Mouse (Mus musculus) limb, embryonic 14.5 days (tissue): ENCODE results near the gene Zfp385b. TPM values are rescaled to one million over a fixed set of nuclear protein-coding genes. Genes with fewer than 3 reads are reported as not detected.

Source experiments
- ATAC-seq: fragments of 200-750 bp; cut with Nextera tagmentation; 2 replicates; pipeline ENCODE4 v1.8.0; 2017; ENCODE audit warnings: low read depth, moderate number of reproducible peaks, moderate TSS enrichment; ENCODE audit not compliant: low FRiP score
- DNase-seq: peaks from one replicate; pipeline ENCODE4 v3.0.0-alpha.2; 2015; ENCODE audit warnings: low spot score
- H3K27ac ChIP-seq: fragments of 300-500 bp; sonication (generic); replicated peaks from 2 replicates; pipeline ENCODE4 v1.5.1; 2014; ENCODE audit warnings: low read depth, mild to moderate bottlenecking, low read length, moderate library complexity, mixed read lengths
- H3K27me3 ChIP-seq: fragments of 300-500 bp; sonication (generic); 2 replicates; pipeline ENCODE4 v1.6.1; 2014; ENCODE audit warnings: low read length, mixed read lengths; ENCODE audit not compliant: control insufficient read depth, insufficient read depth
- H3K36me3 ChIP-seq: fragments of 300-500 bp; sonication (generic); 2 replicates; pipeline ENCODE4 v1.6.1; 2014; ENCODE audit warnings: mild to moderate bottlenecking, low read length, moderate library complexity, mixed read lengths; ENCODE audit not compliant: control insufficient read depth, insufficient read depth
- H3K4me1 ChIP-seq: fragments of 300-500 bp; sonication (generic); 2 replicates; pipeline ENCODE4 v1.6.1; 2014; ENCODE audit warnings: antibody characterized with exemption, low read length, mixed read lengths; ENCODE audit not compliant: control insufficient read depth, insufficient read depth
- H3K4me2 ChIP-seq: fragments of 300-500 bp; sonication (generic); replicated peaks from 2 replicates; pipeline ENCODE4 v1.6.1; 2014; ENCODE audit warnings: low read depth, mild to moderate bottlenecking, low read length, moderate library complexity; ENCODE audit not compliant: severe bottlenecking
- H3K4me3 ChIP-seq: fragments of 300-500 bp; sonication (generic); replicated peaks from 2 replicates; pipeline ENCODE4 v1.5.1; 2014; ENCODE audit warnings: low read length
- H3K9ac ChIP-seq: fragments of 300-500 bp; sonication (generic); 2 replicates; pipeline ENCODE4 v1.6.1; 2014; ENCODE audit warnings: mild to moderate bottlenecking, low read depth, low read length, moderate library complexity; ENCODE audit not compliant: severe bottlenecking
- H3K9me3 ChIP-seq: fragments of 300-500 bp; sonication (generic); 2 replicates; pipeline ENCODE4 v1.6.1; 2016; ENCODE audit warnings: low read length; ENCODE audit not compliant: control insufficient read depth
- POLR2A ChIP-seq: fragments of 200-500 bp; IDR thresholded peaks from 2 replicates; pipeline ENCODE4 v1.8.0; 2012; ENCODE audit warnings: inconsistent platforms, mild to moderate bottlenecking, moderate library complexity, borderline replicate concordance; ENCODE audit not compliant: insufficient read depth, insufficient read length; ENCODE audit errors: extremely low read depth
- WGBS: fragments of 180-500 bp; shearing (Covaris S2); extraction: QIAGEN DNeasy Blood & Tissue Kit; methylation state at CpG from one replicate; pipeline ENCODE4 v1.1.7; 2014; 5-methylcytosine and 5-hydroxymethylcytosine counted together
- polyA plus RNA-seq, 2 experiments: library from polyadenylated mRNA; depleted of rRNA in 1 of 2; stranded (reverse) in 1 of 2; unstranded in 1 of 2; fragments of >200 nt; fragmentation: Nextera tagmentation in 1 of 2; extraction: Ambion mirVana in 1 of 2; gene quantifications; 2 replicates each; pipeline versions ENCODE4 v1.2.1 to v1.2.3; 2012 to 2014

The Zfp385b gene
- polyA plus RNA-seq, 2 experiments = 12.0 to 13.8 TPM

- H3K9me3 ChIP-seq = no peaks in the 10 kb centered on the region
- H3K4me3 ChIP-seq = no peak overlapping the region
- no peak for DNase-seq
- no peaks in the 10 kb centered on the region for H3K4me1 ChIP-seq
- no peak for TF ChIP-seq POLR2A
- ATAC-seq = no peak
- no peaks in the 10 kb centered on the region for H3K27me3 ChIP-seq
- no peak overlapping the region for H3K27ac ChIP-seq
- H3K36me3 ChIP-seq = no peaks in the 10 kb centered on the region
- H3K4me2 ChIP-seq = no peak overlapping the region
- 42% methylated on average over 2 of the region's 2 CpGs for WGBS
- H3K9ac ChIP-seq = no peak overlapping the region
These were observed 276.8 kb downstream of the Zfp385b start for GRCm38 (mm10) chr2:77542605-77543004.

- H3K9ac ChIP-seq = no peak overlapping the region
- no peak overlapping the region for H3K27ac ChIP-seq
- H3K4me3 ChIP-seq = no peak overlapping the region
- no peaks in the 10 kb centered on the region for H3K4me1 ChIP-seq
- 83% methylated on average over 4 of the region's 4 CpGs for WGBS
- ATAC-seq (no peak), DNase-seq (no peak)
- TF ChIP-seq POLR2A = no peak
- H3K4me2 ChIP-seq = no peak overlapping the region
- no peaks in the 10 kb centered on the region for H3K9me3 ChIP-seq
- no peaks in the 10 kb centered on the region for H3K27me3 ChIP-seq
- no peaks in the 10 kb centered on the region for H3K36me3 ChIP-seq
These were observed 277.8 kb downstream of the Zfp385b start for GRCm38 (mm10) chr2:77541681-77542080.

GRCm38 (mm10) chr2:77540860-77541259 lies 278.6 kb downstream of the Zfp385b start:
- H3K9me3 ChIP-seq = no peaks in the 10 kb centered on the region
- no peak overlapping the region for H3K4me2 ChIP-seq
- no peak overlapping the region for H3K27ac ChIP-seq
- H3K36me3 ChIP-seq = no peaks in the 10 kb centered on the region
- no peak for ATAC-seq
- no peak overlapping the region for H3K9ac ChIP-seq
- WGBS = 72% methylated on average over 3 of the region's 3 CpGs
- no peaks in the 10 kb centered on the region for H3K4me1 ChIP-seq
- DNase-seq = no peak
- H3K4me3 ChIP-seq = no peak overlapping the region
- TF ChIP-seq POLR2A = no peak
- no peaks in the 10 kb centered on the region for H3K27me3 ChIP-seq

GRCm38 (mm10) chr2:77536556-77536955 lies 282.9 kb downstream of the Zfp385b start:
- no peak for TF ChIP-seq POLR2A

GRCm38 (mm10) chr2:77528079-77528752 lies 291.2 kb downstream of the Zfp385b start:
- no peaks in the 10 kb centered on the region for H3K9me3 ChIP-seq
- no peak for DNase-seq
- no peak for ATAC-seq
- no peak overlapping the region for H3K27ac ChIP-seq
- H3K9ac ChIP-seq = no peak overlapping the region
- 80% methylated on average over 7 of the region's 7 CpGs for WGBS
- no peaks in the 10 kb centered on the region for H3K4me1 ChIP-seq
- no peaks in the 10 kb centered on the region for H3K27me3 ChIP-seq
- no peak for TF ChIP-seq POLR2A
- H3K36me3 ChIP-seq = no peaks in the 10 kb centered on the region
- no peak overlapping the region for H3K4me2 ChIP-seq
- H3K4me3 ChIP-seq = no peak overlapping the region

More at GRCm38 (mm10) chr2:77536556-77536955, 282.9 kb downstream of the Zfp385b start:
- H3K4me2 ChIP-seq = no peak overlapping the region
- H3K4me1 ChIP-seq = no peaks in the 10 kb centered on the region
- 82% methylated on average over 3 of the region's 3 CpGs for WGBS
- no peak overlapping the region for H3K9ac ChIP-seq
- H3K27me3 ChIP-seq = no peaks in the 10 kb centered on the region
- no peaks in the 10 kb centered on the region for H3K9me3 ChIP-seq
- H3K4me3 ChIP-seq = no peak overlapping the region
- H3K27ac ChIP-seq = no peak overlapping the region
- no peaks in the 10 kb centered on the region for H3K36me3 ChIP-seq
- DNase-seq (no peak), ATAC-seq (no peak)

GRCm38 (mm10) chr2:77527616-77528015 lies 291.8 kb downstream of the Zfp385b start:
- WGBS = 69% methylated on average over 6 of the region's 6 CpGs
- Histone ChIP-seq H3K27ac (no peak overlapping the region), H3K9ac (no peak overlapping the region), H3K9me3 (no peaks in the 10 kb centered on the region), H3K36me3 (no peaks in the 10 kb centered on the region), H3K4me3 (no peak overlapping the region), H3K27me3 (no peaks in the 10 kb centered on the region), H3K4me1 (no peaks in the 10 kb centered on the region), H3K4me2 (no peak overlapping the region)
- DNase-seq = no peak
- ATAC-seq = no peak
- no peak for TF ChIP-seq POLR2A
